Mouse (Mus musculus): ENCODE measurements around the gene Katnal1.

- no peak for TF ChIP-seq CTCF (IDR thresholded peaks at IDR 0.05; ENCODE audit: insufficient read depth, low read length)
- no peak for TF ChIP-seq POLR2A (IDR thresholded peaks at IDR 0.05; ENCODE audit: borderline replicate concordance, extremely low read depth, low read depth, low read length)
Observed at GRCm38 (mm10) chr5:148956898-148957535, 27.9 kb upstream of the Katnal1 start.

All from lung, adult 2 months (tissue).